ENCODE assay signal across 9 mouse cellular contexts in genomic region chr7:113256046-113256445, GRCm38 (mm10). TPM values are rescaled to one million over a fixed set of nuclear protein-coding genes. Genes with fewer than 3 reads are reported as not detected.
DNase-seq lines count a peak whose midpoint lies in the region; ATAC-seq and TF ChIP-seq lines count a peak whose summit lies in the region.
"Had no signal": no experiment of that assay in that cellular context is flagged by ENCODE, and none has a peak within 500 bp of the region (broad histone marks: within the 10 kb centered on the region; RNA-seq: fewer than 3 reads in every experiment).

No protein-coding gene starts in this region.

- in situ Hi-C loops in Patski (cut with MboI; ENCODE audit: low pct_unique_long_range_greater_than_20kb) = loop anchor here (25.0 kb wide), 1 partner anchor 869 kb away; no protein-coding TSS in a partner anchor

- H3K4me3 ChIP-seq in layer of hippocampus, adult 2 months = no peak overlapping the region
- H3K4me3 ChIP-seq: neural tube, embryonic 13.5 days had no signal

- ATAC-seq in Patski = no peak

- CTCF ChIA-PET in Patski (lab: Charles Lee) = interaction anchor here (0.8 to 1.3 kb wide), 4 partner anchors 9 to 113 kb away, joined by 3 to 13 read pairs (median 7); no protein-coding TSS in a partner anchor

- H3K27me3 ChIP-seq in Patski = no peaks in the 10 kb centered on the region
- H3K27me3 ChIP-seq: neural tube, embryonic 13.5 days had no signal

- POLR2A ChIA-PET in Patski (lab: Charles Lee) = interaction anchor here (0.6 to 0.7 kb wide), 2 partner anchors 12 to 110 kb away, joined by 3 to 6 read pairs; no protein-coding TSS in a partner anchor

- peak; percentile 52 for DNase-seq in adrenal gland, adult 2 months
- DNase-seq in adrenal gland, postnatal 4 days (ENCODE audit: low spot score in 2 of 2) = no peak
- peak in 1 of 2 experiments; percentile 60 for DNase-seq in layer of hippocampus, adult 2 months (ENCODE audit: low spot score in 2 of 2)
- DNase-seq in layer of hippocampus, postnatal 36 days = no peak
- DNase-seq in Patski (ENCODE audit: low read depth, low spot score) = no peak
- peak; percentile 53 for DNase-seq in forelimb bud, embryonic 11.5 days (ENCODE audit: low read depth, low spot score)
- peak; percentile 53 to 66 for DNase-seq in lung, postnatal 4 days
- DNase-seq in urinary bladder, postnatal 10 days (ENCODE audit: low spot score) = no peak

- TF ChIP-seq CTCF in layer of hippocampus, adult 2 months (conservative IDR thresholded peaks at IDR 0.05) = peak; percentile 82
- TF ChIP-seq CTCF in Patski (IDR thresholded peaks at IDR 0.05) = peak; percentile 86

- no peak overlapping the region for H3K27ac ChIP-seq in layer of hippocampus, adult 2 months
- H3K27ac ChIP-seq: neural tube, embryonic 13.5 days had no signal

RNA-seq across cellular contexts. Expression of gene Arntl, which starts 48.8 kb away (rescaled TPM):
- 10 to 100 TPM; 10.3 to 58.8 TPM for total RNA-seq in adrenal gland, adult 2 months (2021)
- 3.4 and 5.4 TPM in 2 replicates for polyA plus RNA-seq in adrenal gland, adult 2 months (2012; rRNA removed)
- 10 to 100 TPM; 27.1 to 31.5 TPM for total RNA-seq in adrenal gland, postnatal 4 days (2021)
- total RNA-seq in layer of hippocampus, adult 2 months (2021) = 10 to 100 TPM; 34.9 to 40.3 TPM
- total RNA-seq in layer of hippocampus, postnatal 36 days (2021) = 10 to 100 TPM; 38.3 to 39.3 TPM
- polyA plus RNA-seq in Patski (2021) = 12.9 TPM

Comparison
In these comparisons a context has a peak if more than half of its experiments do, and no peak if none do; other contexts are left out.
1. DNase-seq: peak in adrenal gland, adult 2 months (single experiment), forelimb bud, embryonic 11.5 days (single experiment) and lung, postnatal 4 days (2 of 2); none in adrenal gland, postnatal 4 days (0 of 2), layer of hippocampus, postnatal 36 days (0 of 2), Patski (single experiment) and urinary bladder, postnatal 10 days (single experiment).